Mouse (Mus musculus) fibroblast of lung, adult 2 months (primary cell): Measurements from ENCODE around the gene Mmp2.
A peak's percentile ranks its signal among the peaks of the same experiment; 100 is the strongest.
"Not testable (repeated sequence)": the region's sequence is repeated elsewhere in the genome, so short reads cannot be mapped to it uniquely, and the experiment has no call there.

Experiments used
- DNase-seq: peaks from one replicate; pipeline ENCODE4 v3.0.0-alpha.2; 2011; ENCODE audit warnings: low read depth

The Mmp2 gene

GRCm38 (mm10) chr8:92838616-92839015, 11.5 kb downstream of the Mmp2 start:
- no peak for DNase-seq

- no peak for DNase-seq
Measured at GRCm38 (mm10) chr8:92839161-92839560, 12.1 kb downstream of the Mmp2 start.

GRCm38 (mm10) chr8:92839876-92840275, 12.8 kb downstream of the Mmp2 start:
- DNase-seq = no peak

- peak; percentile 77 for DNase-seq
Measured at GRCm38 (mm10) chr8:92846684-92847083, 19.6 kb downstream of the Mmp2 start.

GRCm38 (mm10) chr8:92847299-92847698, 20.2 kb downstream of the Mmp2 start:
- peak; percentile 97 for DNase-seq

GRCm38 (mm10) chr8:92849261-92849660, 22.2 kb downstream of the Mmp2 start:
- DNase-seq = peak; percentile 94

- peak; percentile 99 for DNase-seq
Measured at GRCm38 (mm10) chr8:92850239-92850638, 23.1 kb downstream of the Mmp2 start.

- DNase-seq = no peak
Measured at GRCm38 (mm10) chr8:92851381-92851780, 24.3 kb downstream of the Mmp2 start.

- no peak for DNase-seq
Measured at GRCm38 (mm10) chr8:92853188-92853983, 26.3 kb downstream of the Mmp2 start.

GRCm38 (mm10) chr8:92854673-92855072, 27.6 kb downstream of the Mmp2 start:
- DNase-seq = no peak

- DNase-seq = no peak
Measured at GRCm38 (mm10) chr8:92855171-92855894, 28.2 kb downstream of the Mmp2 start, which contains the start of gene Lpcat2. TSS of gene Lpcat2 (plus strand) at chr8:92855339.

- DNase-seq = no peak
Measured at GRCm38 (mm10) chr8:92856273-92856986, 29.3 kb downstream of the Mmp2 start.

GRCm38 (mm10) chr8:92858475-92859182, 31.5 kb downstream of the Mmp2 start:
- DNase-seq = no peak

GRCm38 (mm10) chr8:92861977-92862376, 34.9 kb downstream of the Mmp2 start:
- no peak for DNase-seq

- no peak for DNase-seq
Measured at GRCm38 (mm10) chr8:92870281-92870680, 43.2 kb downstream of the Mmp2 start.

GRCm38 (mm10) chr8:92872063-92872759, 45.1 kb downstream of the Mmp2 start:
- no peak for DNase-seq

GRCm38 (mm10) chr8:92875795-92876194, 48.7 kb downstream of the Mmp2 start:
- no peak for DNase-seq

GRCm38 (mm10) chr8:92881247-92881646, 54.2 kb downstream of the Mmp2 start:
- DNase-seq = no peak

- DNase-seq = peak; percentile 58
Measured at GRCm38 (mm10) chr8:92883771-92884170, 56.7 kb downstream of the Mmp2 start.

GRCm38 (mm10) chr8:92892216-92892615, 65.1 kb downstream of the Mmp2 start:
- DNase-seq = not testable (repeated sequence)

- no peak for DNase-seq
Measured at GRCm38 (mm10) chr8:92893870-92894269, 66.8 kb downstream of the Mmp2 start.
